Mouse (Mus musculus) erythroblast, embryonic 14.5 days (primary cell): Measurements from ENCODE around the gene Nfkbib.

Experiments used
- GATA1 ChIP-seq: IDR thresholded peaks from 2 replicates; pipeline ENCODE4 v1.6.1; 2012; ENCODE audit warnings: low read length, inconsistent platforms, mixed read lengths
- TAL1 ChIP-seq: IDR thresholded peaks from 3 replicates; pipeline ENCODE4 v1.6.1; 2012; ENCODE audit warnings: low read length, inconsistent platforms, mixed read lengths

GRCm38 (mm10) chr7:28714667-28715066, 52.6 kb downstream of the Nfkbib start:
- no peak for TF ChIP-seq GATA1
- TF ChIP-seq TAL1, result no peak
